Mouse (Mus musculus) liver, embryonic 13.5 days (tissue): ENCODE results near the gene Armc9. TPM values are rescaled to one million over a fixed set of nuclear protein-coding genes. Genes with fewer than 3 reads are reported as not detected.

ENCODE experiments used
- ATAC-seq: fragments of 200-750 bp; cut with Nextera tagmentation; 2 replicates; pipeline ENCODE4 v1.8.0; 2017; ENCODE audit warnings: low read depth, mild to moderate bottlenecking, moderate number of reproducible peaks, moderate library complexity
- DNase-seq: peaks from one replicate; pipeline ENCODE4 v3.0.0; 2022
- H3K27ac ChIP-seq: fragments of 300-500 bp; sonication (generic); 2 replicates; pipeline ENCODE4 v1.5.1; 2015; ENCODE audit warnings: moderate library complexity, mild to moderate bottlenecking, inconsistent platforms
- H3K27me3 ChIP-seq: fragments of 300-500 bp; sonication (generic); 2 replicates; pipeline ENCODE4 v1.6.1; 2015; ENCODE audit warnings: mild to moderate bottlenecking, inconsistent platforms
- H3K36me3 ChIP-seq: fragments of 300-500 bp; sonication (generic); 2 replicates; pipeline ENCODE4 v1.6.1; 2015; ENCODE audit warnings: mild to moderate bottlenecking, inconsistent platforms
- H3K4me1 ChIP-seq: fragments of 300-500 bp; sonication (generic); replicated peaks from 2 replicates; pipeline ENCODE4 v1.6.1; 2015; ENCODE audit warnings: inconsistent platforms
- H3K4me2 ChIP-seq: fragments of 300-500 bp; sonication (generic); 2 replicates; pipeline ENCODE4 v1.6.1; 2015; ENCODE audit warnings: inconsistent platforms, mild to moderate bottlenecking, moderate library complexity
- H3K4me3 ChIP-seq: fragments of 300-500 bp; sonication (generic); replicated peaks from 2 replicates; pipeline ENCODE4 v1.5.1; 2015; ENCODE audit warnings: mild to moderate bottlenecking, inconsistent platforms
- H3K9ac ChIP-seq: fragments of 300-500 bp; sonication (generic); 2 replicates; pipeline ENCODE4 v1.6.1; 2015; ENCODE audit warnings: mild to moderate bottlenecking, inconsistent platforms
- H3K9me3 ChIP-seq: fragments of 300-500 bp; sonication (generic); replicated peaks from 2 replicates; pipeline ENCODE4 v1.6.1; 2016; ENCODE audit warnings: inconsistent platforms
- WGBS: fragments of 180-500 bp; shearing (Covaris S2); methylation state at CpG from one replicate; pipeline ENCODE4 v1.1.7; 2015; ENCODE audit not compliant: insufficient replicate concordance; 5-methylcytosine and 5-hydroxymethylcytosine counted together
- polyA plus RNA-seq: library from polyadenylated mRNA; unstranded; fragments of >200 nt; fragmentation: Nextera tagmentation; extraction: Ambion mirVana; gene quantifications from 2 replicates; pipeline ENCODE4 v1.2.1, GENCODE M21; 2015

Armc9 gene
- polyA plus RNA-seq, 1 experiment from 2014 or later = 11.7 TPM

DNA sequence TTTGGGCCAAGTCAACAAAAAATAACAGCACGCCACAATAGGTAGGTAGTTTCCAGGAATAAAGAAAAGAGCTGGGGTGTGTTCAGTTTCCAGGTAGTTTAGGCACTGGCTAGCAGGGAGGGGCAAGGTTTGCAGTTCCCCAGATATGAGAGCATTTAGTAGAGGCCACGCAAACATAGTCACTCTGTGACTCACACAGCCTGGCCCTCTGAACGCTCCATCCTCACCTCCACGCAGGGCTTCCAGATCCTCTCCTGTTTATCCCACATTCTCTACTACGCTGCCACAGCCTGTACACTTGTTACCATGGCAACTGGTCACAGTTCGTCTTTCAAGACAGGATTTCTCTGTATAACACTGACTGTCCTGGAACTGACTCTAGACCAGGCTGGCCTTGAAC, 70.6 kb downstream of the Armc9 start:
- 58% methylated on average over 6 of the region's 6 CpGs for WGBS
- ATAC-seq = no peak
- Histone ChIP-seq H3K27me3 (no peaks in the 10 kb centered on the region), H3K9ac (no peak overlapping the region), H3K36me3 (no peaks in the 10 kb centered on the region), H3K9me3 (no peaks in the 10 kb centered on the region), H3K27ac (peak overlapping the region; percentile 14), H3K4me3 (no peak overlapping the region), H3K4me2 (no peak overlapping the region), H3K4me1 (peaks cover 62% of the 10 kb centered on the region)
- no peak for DNase-seq

- ATAC-seq (peak; percentile 89), DNase-seq (peak; percentile 50)
- Histone ChIP-seq H3K36me3 (no peaks in the 10 kb centered on the region), H3K4me2 (no peak overlapping the region), H3K27me3 (no peaks in the 10 kb centered on the region), H3K4me1 (peaks cover 75% of the 10 kb centered on the region), H3K9ac (peak overlapping the region; percentile 0; the same call in 1 of the 2 replicates), H3K4me3 (no peak overlapping the region), H3K27ac (peak overlapping the region; percentile 86), H3K9me3 (no peaks in the 10 kb centered on the region)
- WGBS = 16% methylated on average over 8 of the region's 8 CpGs
Measured at GRCm38 (mm10) chr1:86228653-86229052, 74.1 kb downstream of the Armc9 start.

- no peaks in the 10 kb centered on the region for H3K36me3 ChIP-seq
- DNase-seq = no peak
- no peak for ATAC-seq
- 65% methylated on average over 9 of the region's 9 CpGs for whole genome bisulfite sequencing
- no peaks in the 10 kb centered on the region for H3K27me3 ChIP-seq
- peak overlapping the region; percentile 86 for H3K27ac ChIP-seq
- H3K4me2 ChIP-seq = no peak overlapping the region
- 0 out of 2 replicates have a peak overlapping the region, but pooled peaks have one; percentile 18 for H3K9ac ChIP-seq
- no peak overlapping the region for H3K4me3 ChIP-seq
- H3K4me1 ChIP-seq = peaks cover 76% of the 10 kb centered on the region
- no peaks in the 10 kb centered on the region for H3K9me3 ChIP-seq
Measured at GRCm38 (mm10) chr1:86229184-86229829, 74.7 kb downstream of the Armc9 start.

DNA sequence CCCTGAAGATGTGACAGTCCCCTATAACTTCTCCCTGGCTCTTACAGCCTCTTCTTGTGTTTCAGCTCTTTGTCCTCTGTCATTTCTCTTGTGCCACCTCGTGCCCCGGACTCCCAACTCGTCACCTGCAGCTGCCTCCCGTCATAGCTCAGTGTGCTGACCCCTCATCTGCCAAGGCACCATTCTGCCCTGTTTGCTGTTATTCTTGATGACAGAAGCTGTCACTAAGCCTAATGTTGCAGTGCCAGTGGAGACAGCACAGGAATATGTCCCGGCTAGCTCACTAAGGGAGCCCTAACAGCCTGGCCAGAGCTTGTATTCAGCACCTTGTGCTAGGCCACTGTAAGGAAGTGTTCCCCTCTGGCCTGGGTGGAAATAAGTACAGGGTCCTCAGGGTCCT, 78.1 kb downstream of the Armc9 start:
- H3K9ac ChIP-seq = no peak overlapping the region
- H3K27me3 ChIP-seq = no peaks in the 10 kb centered on the region
- H3K27ac ChIP-seq = peak overlapping the region; percentile 36
- H3K9me3 ChIP-seq = no peaks in the 10 kb centered on the region
- ATAC-seq (no peak), DNase-seq (no peak)
- H3K36me3 ChIP-seq = no peaks in the 10 kb centered on the region
- H3K4me3 ChIP-seq = no peak overlapping the region
- H3K4me1 ChIP-seq = peaks cover 57% of the 10 kb centered on the region
- WGBS = 77% methylated on average over 5 of the region's 5 CpGs
- no peak overlapping the region for H3K4me2 ChIP-seq

GRCm38 (mm10) chr1:86233808-86234207, 79.2 kb downstream of the Armc9 start:
- no peak overlapping the region for H3K9ac ChIP-seq
- 24% methylated on average over 4 of the region's 4 CpGs for WGBS
- H3K4me1 ChIP-seq = peaks cover 47% of the 10 kb centered on the region
- H3K4me2 ChIP-seq = no peak overlapping the region
- no peak overlapping the region for H3K4me3 ChIP-seq
- DNase-seq (no peak), ATAC-seq (no peak; the same call in 1 of the 2 replicates)
- H3K27ac ChIP-seq = no peak overlapping the region
- no peaks in the 10 kb centered on the region for H3K36me3 ChIP-seq
- no peaks in the 10 kb centered on the region for H3K9me3 ChIP-seq
- H3K27me3 ChIP-seq = no peaks in the 10 kb centered on the region

- H3K4me1 ChIP-seq = peaks cover 37% of the 10 kb centered on the region
- H3K4me3 ChIP-seq = no peak overlapping the region
- no peak overlapping the region for H3K9ac ChIP-seq
- no peaks in the 10 kb centered on the region for H3K36me3 ChIP-seq
- H3K27ac ChIP-seq = no peak overlapping the region
- no peak for ATAC-seq
- WGBS = 68% methylated on average over 10 of the region's 10 CpGs
- H3K4me2 ChIP-seq = no peak overlapping the region
- H3K27me3 ChIP-seq = no peaks in the 10 kb centered on the region
- H3K9me3 ChIP-seq = no peaks in the 10 kb centered on the region
- no peak for DNase-seq
Measured at GRCm38 (mm10) chr1:86235118-86235517, 80.5 kb downstream of the Armc9 start.

- 80% methylated on average over 10 of the region's 10 CpGs for WGBS
- Histone ChIP-seq H3K9ac (no peak overlapping the region), H3K4me3 (no peak overlapping the region), H3K27ac (no peak overlapping the region), H3K4me1 (peaks cover 49% of the 10 kb centered on the region), H3K4me2 (no peak overlapping the region), H3K9me3 (no peaks in the 10 kb centered on the region), H3K36me3 (no peaks in the 10 kb centered on the region), H3K27me3 (no peaks in the 10 kb centered on the region)
- no peak for DNase-seq
- ATAC-seq = no peak
Measured at GRCm38 (mm10) chr1:86236442-86236841, 81.9 kb downstream of the Armc9 start.

DNA sequence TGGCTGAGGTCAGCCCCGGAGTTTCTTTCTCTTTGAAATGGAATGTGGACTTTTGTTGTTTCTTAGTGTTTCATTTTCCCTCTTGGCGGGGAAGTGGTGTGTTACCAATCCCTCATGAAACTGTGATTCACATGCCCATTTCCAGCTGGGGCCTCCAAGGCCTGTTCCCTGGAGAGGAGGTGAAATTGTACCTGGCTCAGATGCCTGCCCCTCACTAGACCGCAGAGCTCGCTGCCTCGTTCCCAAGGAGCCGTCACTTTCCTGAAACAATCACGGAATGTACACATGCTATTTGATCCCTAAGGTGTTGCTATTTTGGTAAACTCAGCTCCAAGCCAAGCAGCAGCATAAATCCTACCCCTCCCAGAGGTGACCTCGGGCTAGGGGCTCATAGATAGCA, 84.4 kb downstream of the Armc9 start:
- no peak overlapping the region for H3K27ac ChIP-seq
- no peaks in the 10 kb centered on the region for H3K9me3 ChIP-seq
- DNase-seq (no peak), ATAC-seq (no peak)
- no peaks in the 10 kb centered on the region for H3K36me3 ChIP-seq
- peaks cover 58% of the 10 kb centered on the region for H3K4me1 ChIP-seq
- H3K4me2 ChIP-seq = no peak overlapping the region
- H3K9ac ChIP-seq = no peak overlapping the region
- no peaks in the 10 kb centered on the region for H3K27me3 ChIP-seq
- 83% methylated on average over 8 of the region's 8 CpGs for WGBS
- H3K4me3 ChIP-seq = no peak overlapping the region

DNA sequence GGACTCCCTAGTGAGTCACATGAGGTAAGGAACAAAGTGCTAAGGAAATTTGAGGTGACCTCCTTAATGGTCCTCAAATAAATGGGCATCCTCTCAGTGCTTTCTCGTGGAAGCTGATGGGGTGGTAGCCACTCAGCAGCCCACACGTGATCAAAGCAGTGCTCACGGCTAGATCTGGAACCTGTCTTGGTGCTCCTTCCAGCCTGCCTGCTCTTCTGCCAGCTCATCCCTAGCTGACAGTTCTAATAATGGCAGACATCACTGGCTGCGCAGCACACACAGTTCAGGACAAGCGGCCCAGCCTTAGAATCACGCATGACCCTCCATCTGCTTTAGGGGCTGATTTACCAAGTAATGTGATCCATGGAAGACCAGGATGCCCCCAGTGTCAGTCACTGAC, 85.3 kb downstream of the Armc9 start:
- H3K27me3 ChIP-seq = no peaks in the 10 kb centered on the region
- H3K4me1 ChIP-seq = peaks cover 59% of the 10 kb centered on the region
- DNase-seq (no peak), ATAC-seq (no peak)
- no peak overlapping the region for H3K4me3 ChIP-seq
- no peaks in the 10 kb centered on the region for H3K9me3 ChIP-seq
- no peak overlapping the region for H3K4me2 ChIP-seq
- no peak overlapping the region for H3K27ac ChIP-seq
- H3K9ac ChIP-seq = no peak overlapping the region
- H3K36me3 ChIP-seq = no peaks in the 10 kb centered on the region
- 83% methylated on average over 6 of the region's 6 CpGs for WGBS

DNA sequence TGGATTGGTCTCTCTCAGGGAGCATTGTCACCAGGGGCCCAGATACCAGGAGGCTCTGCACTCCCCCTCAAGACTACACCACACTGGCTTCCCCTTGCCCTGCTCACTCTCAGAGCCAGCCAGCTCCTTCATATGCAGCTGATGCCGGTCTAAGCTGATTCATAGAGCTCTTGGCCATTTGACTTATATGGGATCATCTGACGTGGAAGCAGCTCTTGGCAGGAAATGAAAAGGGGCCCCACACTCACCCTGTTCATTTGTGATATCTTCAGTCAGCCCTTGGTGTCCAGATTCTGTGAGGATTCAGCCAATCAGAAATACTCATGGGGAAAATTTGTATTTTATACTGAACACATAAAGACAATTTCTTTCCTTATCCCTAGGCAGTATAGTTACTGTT, 86.4 kb downstream of the Armc9 start:
- 0 out of 2 replicates have a peak overlapping the region, but pooled peaks have one; percentile 40 for H3K27ac ChIP-seq
- no peaks in the 10 kb centered on the region for H3K9me3 ChIP-seq
- WGBS = 13% methylated on average over 2 of the region's 2 CpGs
- no peaks in the 10 kb centered on the region for H3K36me3 ChIP-seq
- ATAC-seq (no peak), DNase-seq (no peak)
- H3K4me3 ChIP-seq = no peak overlapping the region
- H3K27me3 ChIP-seq = no peaks in the 10 kb centered on the region
- peaks cover 70% of the 10 kb centered on the region for H3K4me1 ChIP-seq
- H3K4me2 ChIP-seq = no peak overlapping the region
- H3K9ac ChIP-seq = no peak overlapping the region

DNA sequence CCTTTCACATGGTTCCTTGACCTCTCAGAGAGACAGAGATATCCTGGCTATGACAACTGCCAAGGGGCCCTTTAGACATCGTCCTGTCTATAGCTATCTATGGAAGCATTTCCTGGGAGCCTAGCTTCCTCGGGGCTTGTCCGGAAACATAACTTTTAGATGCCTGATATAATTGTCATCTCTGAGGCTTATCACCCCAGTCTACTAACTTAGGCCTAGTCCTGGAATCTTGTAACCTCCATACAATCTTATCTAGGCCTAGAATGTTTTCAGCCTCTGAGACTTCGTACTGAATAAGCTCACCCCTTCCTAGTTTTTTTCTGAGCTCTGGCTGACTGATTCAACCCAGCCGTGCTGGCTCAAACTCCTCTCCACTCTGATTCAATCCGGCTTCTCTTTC, 88.9 kb downstream of the Armc9 start:
- 24% methylated on average over 6 of the region's 6 CpGs for WGBS
- Histone ChIP-seq H3K9ac (no peak overlapping the region), H3K27me3 (no peaks in the 10 kb centered on the region), H3K4me2 (no peak overlapping the region), H3K36me3 (no peaks in the 10 kb centered on the region), H3K4me1 (peaks cover 87% of the 10 kb centered on the region), H3K27ac (peak overlapping the region; percentile 76), H3K9me3 (no peaks in the 10 kb centered on the region), H3K4me3 (no peak overlapping the region)
- no peak for ATAC-seq
- DNase-seq = no peak
